Mouse (Mus musculus): ENCODE data around the gene Art3. TPM values are rescaled to one million over a fixed set of nuclear protein-coding genes. Genes with fewer than 3 reads are reported as not detected.

Art3 gene
- total RNA-seq, 1 experiment = 0.71 TPM

- no peak overlapping the region for H3K27ac ChIP-seq (ENCODE audit: insufficient read depth, low read depth, low read length, poor library complexity, severe bottlenecking)
- no peaks in the 10 kb centered on the region for H3K9me3 ChIP-seq (ENCODE audit: control insufficient read depth, insufficient read depth, low read depth, low read length)
- peaks cover 31% of the 10 kb centered on the region for H3K36me3 ChIP-seq (ENCODE audit: control insufficient read depth, insufficient read depth, low read length, poor library complexity, severe bottlenecking)
- no peak for TF ChIP-seq ZNF384 (IDR thresholded peaks at IDR 0.05; ENCODE audit: low read depth, low read length)
- no peak for TF ChIP-seq MAFK (IDR thresholded peaks at IDR 0.05; ENCODE audit: insufficient read depth, low read depth, low read length)
- no peak for TF ChIP-seq HCFC1 (IDR thresholded peaks at IDR 0.05; ENCODE audit: borderline replicate concordance, insufficient read depth, low read length)
- TF ChIP-seq ZC3H11A (IDR thresholded peaks at IDR 0.05; ENCODE audit: borderline replicate concordance, low read depth, low read length) = no peak
- no peak for TF ChIP-seq CHD2 (IDR thresholded peaks at IDR 0.05; ENCODE audit: low read depth, low read length)
- in situ Hi-C loops (cut with MboI; ENCODE audit: low sequenced_read_pairs in 2 of 2, unreplicated experiment in 2 of 2) = no loop called here
- no peaks in the 10 kb centered on the region for H3K4me1 ChIP-seq (ENCODE audit: control insufficient read depth in 2 of 2, insufficient read depth in 2 of 2, low read length in 2 of 2, poor library complexity in 1 of 2)
- H3K4me3 ChIP-seq (ENCODE audit: insufficient read depth in 1 of 2, low read depth in 1 of 2, low read length in 2 of 2, poor library complexity in 1 of 2, severe bottlenecking in 1 of 2) = no peak overlapping the region
- H3K9ac ChIP-seq (ENCODE audit: insufficient read depth, low read depth, low read length, poor library complexity, severe bottlenecking) = no peak overlapping the region
- DNase-seq (ENCODE audit: low read depth, low spot score) = no peak
Measured at GRCm38 (mm10) chr5:92445016-92445415, 113.4 kb downstream of the Art3 start.

GRCm38 (mm10) chr5:92446736-92447135 is 115.1 kb downstream of the Art3 start:
- no peak overlapping the region for H3K9ac ChIP-seq (ENCODE audit: insufficient read depth, low read depth, low read length, poor library complexity, severe bottlenecking)

GRCm38 (mm10) chr5:92452876-92453275 is 121.2 kb downstream of the Art3 start:
- no peak overlapping the region for H3K9ac ChIP-seq (ENCODE audit: insufficient read depth, low read depth, low read length, poor library complexity, severe bottlenecking)
- H3K4me1 ChIP-seq (ENCODE audit: control insufficient read depth in 2 of 2, insufficient read depth in 2 of 2, low read length in 2 of 2, poor library complexity in 1 of 2) = no peaks in the 10 kb centered on the region
- peaks cover 45% of the 10 kb centered on the region for H3K36me3 ChIP-seq (ENCODE audit: control insufficient read depth, insufficient read depth, low read length, poor library complexity, severe bottlenecking)
- no peak overlapping the region for H3K27ac ChIP-seq (ENCODE audit: insufficient read depth, low read depth, low read length, poor library complexity, severe bottlenecking)
- in situ Hi-C loops (cut with MboI; ENCODE audit: low sequenced_read_pairs in 2 of 2, unreplicated experiment in 2 of 2) = no loop called here
- DNase-seq (ENCODE audit: low read depth, low spot score) = no peak
- no peaks in the 10 kb centered on the region for H3K9me3 ChIP-seq (ENCODE audit: control insufficient read depth, insufficient read depth, low read depth, low read length)
- TF ChIP-seq MAFK (IDR thresholded peaks at IDR 0.05; ENCODE audit: insufficient read depth, low read depth, low read length) = no peak
- TF ChIP-seq HCFC1 (IDR thresholded peaks at IDR 0.05; ENCODE audit: borderline replicate concordance, insufficient read depth, low read length) = no peak
- no peak for TF ChIP-seq ZC3H11A (IDR thresholded peaks at IDR 0.05; ENCODE audit: borderline replicate concordance, low read depth, low read length)
- TF ChIP-seq CHD2 (IDR thresholded peaks at IDR 0.05; ENCODE audit: low read depth, low read length) = no peak
- no peak for TF ChIP-seq ZNF384 (IDR thresholded peaks at IDR 0.05; ENCODE audit: low read depth, low read length)
- no peak overlapping the region for H3K4me3 ChIP-seq (ENCODE audit: insufficient read depth in 1 of 2, low read depth in 1 of 2, low read length in 2 of 2, poor library complexity in 1 of 2, severe bottlenecking in 1 of 2)

More at GRCm38 (mm10) chr5:92446736-92447135, 115.1 kb downstream of the Art3 start:
- H3K36me3 ChIP-seq (ENCODE audit: control insufficient read depth, insufficient read depth, low read length, poor library complexity, severe bottlenecking) = peaks cover 42% of the 10 kb centered on the region
- no peak overlapping the region for H3K4me3 ChIP-seq (ENCODE audit: insufficient read depth in 1 of 2, low read depth in 1 of 2, low read length in 2 of 2, poor library complexity in 1 of 2, severe bottlenecking in 1 of 2)
- in situ Hi-C loops (cut with MboI; ENCODE audit: low sequenced_read_pairs in 2 of 2, unreplicated experiment in 2 of 2) = no loop called here
- no peak overlapping the region for H3K27ac ChIP-seq (ENCODE audit: insufficient read depth, low read depth, low read length, poor library complexity, severe bottlenecking)
- TF ChIP-seq CHD2 (IDR thresholded peaks at IDR 0.05; ENCODE audit: low read depth, low read length) = no peak
- H3K9me3 ChIP-seq (ENCODE audit: control insufficient read depth, insufficient read depth, low read depth, low read length) = no peaks in the 10 kb centered on the region
- no peak for DNase-seq (ENCODE audit: low read depth, low spot score)
- H3K4me1 ChIP-seq (ENCODE audit: control insufficient read depth in 2 of 2, insufficient read depth in 2 of 2, low read length in 2 of 2, poor library complexity in 1 of 2) = no peaks in the 10 kb centered on the region

GRCm38 (mm10) chr5:92457410-92457809 is 125.8 kb downstream of the Art3 start:
- H3K9ac ChIP-seq (ENCODE audit: insufficient read depth, low read depth, low read length, poor library complexity, severe bottlenecking) = no peak overlapping the region
- no peaks in the 10 kb centered on the region for H3K9me3 ChIP-seq (ENCODE audit: control insufficient read depth, insufficient read depth, low read depth, low read length)
- no peak for DNase-seq (ENCODE audit: low read depth, low spot score)
- no peak overlapping the region for H3K4me3 ChIP-seq (ENCODE audit: insufficient read depth in 1 of 2, low read depth in 1 of 2, low read length in 2 of 2, poor library complexity in 1 of 2, severe bottlenecking in 1 of 2)
- in situ Hi-C loops (cut with MboI; ENCODE audit: low sequenced_read_pairs in 2 of 2, unreplicated experiment in 2 of 2) = no loop called here
- H3K4me1 ChIP-seq (ENCODE audit: control insufficient read depth in 2 of 2, insufficient read depth in 2 of 2, low read length in 2 of 2, poor library complexity in 1 of 2) = no peaks in the 10 kb centered on the region
- peaks cover 27% of the 10 kb centered on the region for H3K36me3 ChIP-seq (ENCODE audit: control insufficient read depth, insufficient read depth, low read length, poor library complexity, severe bottlenecking)
- TF ChIP-seq CHD2 (IDR thresholded peaks at IDR 0.05; ENCODE audit: low read depth, low read length) (no peak), ZNF384 (IDR thresholded peaks at IDR 0.05; ENCODE audit: low read depth, low read length) (no peak), ZC3H11A (IDR thresholded peaks at IDR 0.05; ENCODE audit: borderline replicate concordance, low read depth, low read length) (no peak), MAFK (IDR thresholded peaks at IDR 0.05; ENCODE audit: insufficient read depth, low read depth, low read length) (no peak), HCFC1 (IDR thresholded peaks at IDR 0.05; ENCODE audit: borderline replicate concordance, insufficient read depth, low read length) (no peak)
- no peak overlapping the region for H3K27ac ChIP-seq (ENCODE audit: insufficient read depth, low read depth, low read length, poor library complexity, severe bottlenecking)

GRCm38 (mm10) chr5:92458726-92459125 is 127.1 kb downstream of the Art3 start:
- no peak for DNase-seq (ENCODE audit: low read depth, low spot score)
- H3K4me1 ChIP-seq (ENCODE audit: control insufficient read depth in 2 of 2, insufficient read depth in 2 of 2, low read length in 2 of 2, poor library complexity in 1 of 2) = no peaks in the 10 kb centered on the region
- TF ChIP-seq CHD2 (IDR thresholded peaks at IDR 0.05; ENCODE audit: low read depth, low read length) = no peak
- no peak for TF ChIP-seq HCFC1 (IDR thresholded peaks at IDR 0.05; ENCODE audit: borderline replicate concordance, insufficient read depth, low read length)
- TF ChIP-seq ZC3H11A (IDR thresholded peaks at IDR 0.05; ENCODE audit: borderline replicate concordance, low read depth, low read length) = no peak
- no peak for TF ChIP-seq MAFK (IDR thresholded peaks at IDR 0.05; ENCODE audit: insufficient read depth, low read depth, low read length)
- TF ChIP-seq ZNF384 (IDR thresholded peaks at IDR 0.05; ENCODE audit: low read depth, low read length) = no peak
- in situ Hi-C loops (cut with MboI; ENCODE audit: low sequenced_read_pairs in 2 of 2, unreplicated experiment in 2 of 2) = no loop called here
- no peaks in the 10 kb centered on the region for H3K9me3 ChIP-seq (ENCODE audit: control insufficient read depth, insufficient read depth, low read depth, low read length)
- no peak overlapping the region for H3K27ac ChIP-seq (ENCODE audit: insufficient read depth, low read depth, low read length, poor library complexity, severe bottlenecking)
- no peak overlapping the region for H3K4me3 ChIP-seq (ENCODE audit: insufficient read depth in 1 of 2, low read depth in 1 of 2, low read length in 2 of 2, poor library complexity in 1 of 2, severe bottlenecking in 1 of 2)
- peaks cover 23% of the 10 kb centered on the region for H3K36me3 ChIP-seq (ENCODE audit: control insufficient read depth, insufficient read depth, low read length, poor library complexity, severe bottlenecking)
- H3K9ac ChIP-seq (ENCODE audit: insufficient read depth, low read depth, low read length, poor library complexity, severe bottlenecking) = no peak overlapping the region
